In genomic region chr8:115597226-115597953, GRCm38 (mm10) we compare ENCODE assay signal across 10 mouse cellular contexts.
DNase-seq lines count a peak whose midpoint lies in the region; ATAC-seq lines count a peak whose summit lies in the region.
"Had no signal": no experiment of that assay in that cellular context is flagged by ENCODE, and none has a peak within 500 bp of the region (broad histone marks: within the 10 kb centered on the region; RNA-seq: fewer than 3 reads in every experiment).

No protein-coding gene starts in this region.

- 52% methylated on average over 10 of the region's 10 CpGs for WGBS in kidney, embryonic 15.5 days

- no peak for DNase-seq in kidney, adult 11 months
- peak; percentile 49 for DNase-seq in cerebellum, adult 11-12 months
- peak; percentile 47 to 57 for DNase-seq in layer of hippocampus, postnatal 10 days (ENCODE audit: low spot score in 2 of 2)
- DNase-seq in right cerebral cortex, postnatal 4 days, result peak; percentile 32
- no peak for DNase-seq in urinary bladder, postnatal 36 days (ENCODE audit: low spot score in 2 of 2)

- no peaks in the 10 kb centered on the region for H3K27me3 ChIP-seq in kidney, embryonic 15.5 days
- H3K27me3 ChIP-seq: stomach, embryonic 15.5 days had no signal

- peak overlapping the region; percentile 27; the same call in 1 of the 2 replicates for H3K27ac ChIP-seq in kidney, embryonic 15.5 days
- H3K27ac ChIP-seq: liver, embryonic 14.5 days; stomach, embryonic 15.5 days had no signal

- H3K4me1 ChIP-seq in kidney, embryonic 15.5 days, result peaks cover 6% of the 10 kb centered on the region; the same call in 1 of the 2 replicates
- H3K4me1 ChIP-seq: stomach, embryonic 15.5 days had no signal

- no peaks in the 10 kb centered on the region for H3K36me3 ChIP-seq in kidney, embryonic 15.5 days
- H3K36me3 ChIP-seq: stomach, embryonic 15.5 days had no signal

- no peak overlapping the region for H3K4me3 ChIP-seq in kidney, embryonic 15.5 days (replicated peaks)
- H3K4me3 ChIP-seq: stomach, embryonic 15.5 days had no signal

- H3K9me3 ChIP-seq in kidney, embryonic 15.5 days (replicated peaks), result no peaks in the 10 kb centered on the region
- H3K9me3 ChIP-seq: stomach, embryonic 15.5 days had no signal

- 0 out of 2 replicates have a peak overlapping the region, but pooled peaks have one; percentile 0 for H3K4me2 ChIP-seq in kidney, embryonic 15.5 days
- H3K4me2 ChIP-seq: stomach, embryonic 15.5 days had no signal

- ATAC-seq in kidney, embryonic 15.5 days (replicated peaks; ENCODE audit: low FRiP score), result no peak
- peak; percentile 85 for ATAC-seq in frontal cortex, adult (ENCODE audit: low TSS enrichment)
- ATAC-seq in erythroblast, adult 5-6 weeks (replicated peaks; ENCODE audit: low FRiP score, poor library complexity, severe bottlenecking), result no peak

- no peak overlapping the region for H3K9ac ChIP-seq in kidney, embryonic 15.5 days
- H3K9ac ChIP-seq: liver, embryonic 14.5 days; stomach, embryonic 15.5 days had no signal

Comparison
In these comparisons a context has a peak if more than half of its experiments do, and no peak if none do; other contexts are left out.
1. DNase-seq: peak in cerebellum, adult 11-12 months (single experiment), layer of hippocampus, postnatal 10 days (2 of 2) and right cerebral cortex, postnatal 4 days (single experiment); none in kidney, adult 11 months (single experiment) and urinary bladder, postnatal 36 days (0 of 2).